10 mouse cellular contexts compared by ENCODE assay signal in genomic region chr6:66533241-66533640, GRCm38 (mm10). TPM values are rescaled to one million over a fixed set of nuclear protein-coding genes. Genes with fewer than 3 reads are reported as not detected.
A peak's percentile ranks its signal among the peaks of the same experiment; 100 is the strongest.
DNase-seq lines count a peak whose midpoint lies in the region; ATAC-seq and TF ChIP-seq lines count a peak whose summit lies in the region.
"Had no signal": no experiment of that assay in that cellular context is flagged by ENCODE, and none has a peak within 500 bp of the region (broad histone marks: within the 10 kb centered on the region; RNA-seq: fewer than 3 reads in every experiment).

No protein-coding gene starts in this region.

- H3K9ac ChIP-seq in heart, postnatal 0 days (replicated peaks; ENCODE audit: low read depth, low read length), result no peak overlapping the region

- no peak overlapping the region for H3K27ac ChIP-seq in heart, postnatal 0 days (ENCODE audit: low read depth)
- H3K27ac ChIP-seq in heart, embryonic 10.5 days, result no peak overlapping the region

- TF ChIP-seq EP300 in heart, postnatal 0 days (IDR thresholded peaks at IDR 0.05; ENCODE audit: low read depth), result no peak

- WGBS in heart, postnatal 0 days, result 37% methylated on average over 3 of the region's 3 CpGs
- 43% methylated on average over 3 of the region's 3 CpGs for WGBS in heart, embryonic 10.5 days

- ATAC-seq in heart, postnatal 0 days (ENCODE audit: insufficient read depth, low read depth), result no peak
- no peak for ATAC-seq in frontal cortex, adult (ENCODE audit: low TSS enrichment)

- no peaks in the 10 kb centered on the region for H3K9me3 ChIP-seq in heart, postnatal 0 days (replicated peaks; ENCODE audit: control insufficient read depth, low read length)
- no peaks in the 10 kb centered on the region for H3K9me3 ChIP-seq in heart, embryonic 10.5 days

- peak; percentile 72 for TF ChIP-seq CTCF in heart, postnatal 0 days (IDR thresholded peaks at IDR 0.05; ENCODE audit: low read depth)

- DNase-seq in heart, postnatal 0 days (ENCODE audit: low spot score), result peak; percentile 58
- no peak for DNase-seq in heart, embryonic 10.5 days (ENCODE audit: low spot score)
- DNase-seq in ovary, postnatal 14 days (ENCODE audit: low spot score), result peak; percentile 10
- no peak for DNase-seq in ovary, adult 18-20 months (ENCODE audit: low spot score)
- peak; percentile 65 for DNase-seq in brain, adult 2 months (ENCODE audit: low read depth, low spot score)
- DNase-seq in lung, postnatal 25 days (ENCODE audit: low spot score), result peak; percentile 61
- DNase-seq in spleen, postnatal 4 days (ENCODE audit: low spot score in 2 of 2), result no peak

- H3K4me1 ChIP-seq in heart, postnatal 0 days (ENCODE audit: control insufficient read depth, insufficient read depth), result peaks cover 13% of the 10 kb centered on the region
- H3K4me1 ChIP-seq in heart, embryonic 10.5 days, result peaks cover 10% of the 10 kb centered on the region

- H3K4me3 ChIP-seq in heart, postnatal 0 days (ENCODE audit: low read depth, low read length), result no peak overlapping the region
- no peak overlapping the region for H3K4me3 ChIP-seq in heart, embryonic 10.5 days

- H3K27me3 ChIP-seq in heart, postnatal 0 days (ENCODE audit: control insufficient read depth, insufficient read depth, low read length), result no peaks in the 10 kb centered on the region
- H3K27me3 ChIP-seq in heart, embryonic 10.5 days (ENCODE audit: insufficient read depth, poor library complexity, severe bottlenecking), result no peaks in the 10 kb centered on the region

- H3K4me2 ChIP-seq in heart, postnatal 0 days (ENCODE audit: low read depth, low read length), result no peak overlapping the region

- H3K36me3 ChIP-seq in heart, postnatal 0 days (replicated peaks; ENCODE audit: control insufficient read depth, insufficient read depth, low read length), result no peaks in the 10 kb centered on the region
- H3K36me3 ChIP-seq in heart, embryonic 10.5 days, result peaks cover under 1% of the 10 kb centered on the region; the same call in 1 of the 2 replicates

RNA-seq across cellular contexts. Expression of gene Mad2l1, which starts 1.9 kb away (rescaled TPM):
- 20.6 and 22.4 TPM in 2 replicates for total RNA-seq in heart, postnatal 0 days (2014; rRNA removed; ENCODE audit: low replicate concordance)
- 32.7 and 32.8 TPM in 2 replicates for polyA plus RNA-seq in heart, postnatal 0 days (2015; fragmentation: Nextera tagmentation; extraction: Ambion mirVana)
- 88.9 and 115 TPM in 2 replicates for polyA plus RNA-seq in heart, embryonic 10.5 days (2016; fragmentation: Nextera tagmentation; extraction: Ambion mirVana)

RNA-seq across cellular contexts. Expression of gene Vmn1r32, which starts 26.7 kb away (rescaled TPM):
- not detected in 2 replicates for total RNA-seq in heart, postnatal 0 days (2014; rRNA removed; ENCODE audit: low replicate concordance)
- polyA plus RNA-seq in heart, postnatal 0 days (2015; fragmentation: Nextera tagmentation; extraction: Ambion mirVana), result not detected in 2 replicates
- 0.13 TPM in 1 of 2 replicates, not detected in the other for polyA plus RNA-seq in heart, embryonic 10.5 days (2016; fragmentation: Nextera tagmentation; extraction: Ambion mirVana)
- total RNA-seq: common myeloid progenitor, adult 5-6 weeks; left cerebral cortex, adult 18-20 months had no signal

Comparison
In these comparisons a context has a peak if more than half of its experiments do, and no peak if none do; other contexts are left out.
1. DNase-seq: peak in heart, postnatal 0 days (single experiment), ovary, postnatal 14 days (single experiment), brain, adult 2 months (single experiment) and lung, postnatal 25 days (single experiment); none in heart, embryonic 10.5 days (single experiment), ovary, adult 18-20 months (single experiment) and spleen, postnatal 4 days (0 of 2).